In genomic region chr19:57355451-57356251, GRCm38 (mm10) we compare ENCODE assay signal across 8 mouse cellular contexts. TPM values are rescaled to one million over a fixed set of nuclear protein-coding genes. Genes with fewer than 3 reads are reported as not detected.
A peak's percentile ranks its signal among the peaks of the same experiment; 100 is the strongest.
DNase-seq lines count a peak whose midpoint lies in the region; ATAC-seq lines count a peak whose summit lies in the region.

No protein-coding gene starts in this region.

- H3K36me3 ChIP-seq in heart, embryonic 14.5 days (ENCODE audit: control insufficient read depth, insufficient read depth, low read length), result no peaks in the 10 kb centered on the region

- H3K4me1 ChIP-seq in heart, embryonic 14.5 days (ENCODE audit: control insufficient read depth in 2 of 2, insufficient read depth in 2 of 2, low read length in 2 of 2), result peaks cover 7 to 27% of the 10 kb centered on the region in 2 experiments

- H3K27ac ChIP-seq in heart, embryonic 14.5 days (replicated peaks in 1 of 2; ENCODE audit: control insufficient read depth in 1 of 2, insufficient read depth in 1 of 2, low read depth in 2 of 2, low read length in 2 of 2), result peak overlapping the region; percentile 67 to 74

- no peak overlapping the region for H3K4me3 ChIP-seq in heart, embryonic 14.5 days (ENCODE audit: control insufficient read depth in 1 of 2, insufficient read depth in 1 of 2, low read depth in 1 of 2, low read length in 2 of 2)

- no peak overlapping the region; the same call in 1 of the 2 replicates for H3K9ac ChIP-seq in heart, embryonic 14.5 days (ENCODE audit: low read length)

- no peaks in the 10 kb centered on the region for H3K27me3 ChIP-seq in heart, embryonic 14.5 days (ENCODE audit: control insufficient read depth, insufficient read depth, low read length)

- 75% methylated on average over 16 of the region's 16 CpGs for WGBS in heart, embryonic 14.5 days

- peak; percentile 29 for DNase-seq in embryo, embryonic 10.5 days (ENCODE audit: low spot score)
- no peak for DNase-seq in embryo, embryonic 10 days (ENCODE audit: low spot score)
- peak; percentile 71 for DNase-seq in B cell, adult 2 months
- DNase-seq in lung, postnatal 25 days (ENCODE audit: low spot score), result peak; percentile 59
- peak; percentile 83 to 88 for DNase-seq in thymus, postnatal 36 days
- DNase-seq in ovary, postnatal 14 days (ENCODE audit: low spot score), result no peak
- DNase-seq in MN1 (ENCODE audit: low spot score), result no peak

- H3K9me3 ChIP-seq in heart, embryonic 14.5 days (ENCODE audit: control insufficient read depth, low read length), result no peaks in the 10 kb centered on the region

- peak overlapping the region; percentile 5 for H3K4me2 ChIP-seq in heart, embryonic 14.5 days (ENCODE audit: low read length)

- no peak for ATAC-seq in heart, embryonic 14.5 days (ENCODE audit: insufficient number of reproducible peaks, insufficient read depth, low FRiP score, low read depth)

RNA-seq across cellular contexts. Expression of gene Fam160b1, which starts 4.8 kb away (rescaled TPM):
- 13.4 and 15.1 TPM in 2 replicates for polyA plus RNA-seq in heart, embryonic 14.5 days (2014; fragmentation: Nextera tagmentation; extraction: Ambion mirVana)

RNA-seq across cellular contexts. Expression of gene Ablim1, which starts 40.9 kb away (rescaled TPM):
- 46.9 and 53.8 TPM in 2 replicates for polyA plus RNA-seq in heart, embryonic 14.5 days (2014; fragmentation: Nextera tagmentation; extraction: Ambion mirVana)

Comparison
In these comparisons a context has a peak if more than half of its experiments do, and no peak if none do; other contexts are left out.
1. DNase-seq: peak in embryo, embryonic 10.5 days (single experiment), B cell, adult 2 months (2 of 2), lung, postnatal 25 days (single experiment) and thymus, postnatal 36 days (2 of 2); none in embryo, embryonic 10 days (single experiment), ovary, postnatal 14 days (single experiment) and MN1 (single experiment).